Mouse (Mus musculus) neural tube, embryonic 15.5 days (tissue): ENCODE results near the gene Sorcs1. TPM values are rescaled to one million over a fixed set of nuclear protein-coding genes. Genes with fewer than 3 reads are reported as not detected.

ENCODE experiments used
- ATAC-seq: fragments of 200-750 bp; cut with Nextera tagmentation; 2 replicates; pipeline ENCODE4 v1.8.0; 2017; ENCODE audit warnings: mild to moderate bottlenecking, moderate TSS enrichment, moderate library complexity; ENCODE audit not compliant: low FRiP score
- H3K27ac ChIP-seq: fragments of 300-500 bp; sonication (generic); replicated peaks from 2 replicates; pipeline ENCODE4 v1.5.1; 2015; ENCODE audit warnings: mild to moderate bottlenecking, inconsistent platforms
- H3K27me3 ChIP-seq: fragments of 300-500 bp; sonication (generic); replicated peaks from 2 replicates; pipeline ENCODE4 v1.6.1; 2015; ENCODE audit warnings: inconsistent platforms
- H3K36me3 ChIP-seq: fragments of 300-500 bp; sonication (generic); 2 replicates; pipeline ENCODE4 v1.6.1; 2015; ENCODE audit warnings: inconsistent platforms
- H3K4me1 ChIP-seq: fragments of 300-500 bp; sonication (generic); 2 replicates; pipeline ENCODE4 v1.6.1; 2015; ENCODE audit warnings: inconsistent platforms
- H3K4me2 ChIP-seq: fragments of 300-500 bp; sonication (generic); 2 replicates; pipeline ENCODE4 v1.6.1; 2015; ENCODE audit warnings: inconsistent platforms, mild to moderate bottlenecking, moderate library complexity
- H3K4me3 ChIP-seq: fragments of 300-500 bp; sonication (generic); replicated peaks from 2 replicates; pipeline ENCODE4 v1.5.1; 2015; ENCODE audit warnings: mild to moderate bottlenecking, inconsistent platforms
- H3K9ac ChIP-seq: fragments of 300-500 bp; sonication (generic); replicated peaks from 2 replicates; pipeline ENCODE4 v1.6.1; 2015; ENCODE audit warnings: mild to moderate bottlenecking, inconsistent platforms
- H3K9me3 ChIP-seq: fragments of 300-500 bp; sonication (generic); replicated peaks from 2 replicates; pipeline ENCODE4 v1.6.1; 2016; ENCODE audit warnings: inconsistent platforms
- WGBS: fragments of 180-500 bp; shearing (Covaris S2); methylation state at CpG from one replicate; pipeline ENCODE4 v1.1.7; 2015; ENCODE audit warnings: mixed read lengths; 5-methylcytosine and 5-hydroxymethylcytosine counted together
- polyA plus RNA-seq: library from polyadenylated mRNA; unstranded; fragments of >200 nt; fragmentation: Nextera tagmentation; extraction: Ambion mirVana; gene quantifications from 2 replicates; pipeline ENCODE4 v1.2.1, GENCODE M21; 2015

Sorcs1 gene
- polyA plus RNA-seq, 1 experiment from 2014 or later, result 20.9 TPM

DNA sequence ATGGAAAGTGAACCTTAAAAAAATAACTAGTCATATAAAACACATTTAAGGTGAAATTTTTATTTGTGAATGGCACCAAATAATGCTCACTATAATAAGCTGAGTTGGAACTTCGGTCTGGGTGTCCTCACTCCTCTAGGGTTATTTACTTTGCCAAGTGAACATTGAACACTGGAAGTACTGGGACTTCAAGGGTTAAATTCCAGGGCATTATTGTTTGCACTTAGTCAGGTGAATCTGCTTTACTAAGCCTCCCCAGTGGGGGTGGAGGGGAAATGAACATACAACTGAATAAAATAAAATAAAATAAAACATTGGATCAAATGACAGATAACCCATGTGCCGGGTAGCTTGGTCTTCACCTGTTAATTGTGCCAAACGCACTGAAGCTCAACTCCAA is 347.3 kb downstream of the Sorcs1 start:
- no peak for ATAC-seq
- no peak overlapping the region for H3K4me2 ChIP-seq
- no peaks in the 10 kb centered on the region for H3K27me3 ChIP-seq
- 90% methylated on average over 3 of the region's 3 CpGs for WGBS
- H3K4me1 ChIP-seq, result no peaks in the 10 kb centered on the region
- H3K27ac ChIP-seq, result no peak overlapping the region
- no peaks in the 10 kb centered on the region for H3K36me3 ChIP-seq
- H3K9me3 ChIP-seq, result no peaks in the 10 kb centered on the region
- no peak overlapping the region for H3K4me3 ChIP-seq
- no peak overlapping the region for H3K9ac ChIP-seq

DNA sequence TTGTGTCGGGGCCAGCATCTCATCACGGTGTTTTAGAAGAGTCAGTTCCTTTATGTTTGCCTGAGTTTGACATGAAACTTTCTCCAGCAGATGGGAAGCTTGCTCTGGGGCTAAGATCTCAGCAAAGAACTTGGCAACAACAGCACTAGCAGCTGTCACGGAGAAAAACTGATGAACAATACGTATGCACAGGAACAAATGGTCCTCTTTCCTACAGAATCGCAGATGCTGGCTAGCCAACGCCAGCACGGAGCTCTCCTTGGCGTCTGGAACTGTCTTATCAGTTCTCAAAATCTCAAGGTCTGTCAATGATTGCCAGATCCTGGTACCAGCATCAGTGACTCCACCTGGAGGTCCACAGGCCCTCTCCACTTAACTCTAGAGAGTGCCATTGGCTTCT is 350.6 kb downstream of the Sorcs1 start:
- no peak for ATAC-seq
- WGBS, result 80% methylated on average over 8 of the region's 8 CpGs
- H3K4me3 ChIP-seq, result no peak overlapping the region
- 0 out of 2 replicates have a peak, but pooled peaks cover 5% of the 10 kb centered on the region for H3K4me1 ChIP-seq
- H3K9me3 ChIP-seq, result no peaks in the 10 kb centered on the region
- H3K27ac ChIP-seq, result no peak overlapping the region
- no peak overlapping the region for H3K9ac ChIP-seq
- no peaks in the 10 kb centered on the region for H3K36me3 ChIP-seq
- no peak overlapping the region for H3K4me2 ChIP-seq
- H3K27me3 ChIP-seq, result no peaks in the 10 kb centered on the region

DNA sequence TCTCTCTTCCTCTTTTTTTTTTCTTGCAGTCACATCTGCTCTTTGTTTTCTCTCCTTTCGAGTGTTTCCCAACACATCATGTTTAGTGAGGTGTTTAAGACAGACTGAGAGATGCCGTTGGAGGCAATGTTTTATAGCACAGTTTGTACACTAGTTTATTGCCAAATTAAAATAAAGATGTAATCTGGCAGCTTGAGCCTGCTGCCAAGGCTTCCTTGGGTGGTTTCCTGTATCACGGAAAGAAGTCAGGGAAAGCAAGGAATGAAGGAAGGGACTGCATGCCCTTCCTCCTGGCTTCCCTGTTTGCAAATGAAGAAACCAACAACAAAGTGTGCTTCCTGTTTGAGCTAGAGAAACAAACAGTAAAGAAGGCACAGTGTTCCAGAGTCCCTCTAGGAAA is 352.3 kb downstream of the Sorcs1 start:
- WGBS, result 40% methylated on average over 3 of the region's 3 CpGs

DNA sequence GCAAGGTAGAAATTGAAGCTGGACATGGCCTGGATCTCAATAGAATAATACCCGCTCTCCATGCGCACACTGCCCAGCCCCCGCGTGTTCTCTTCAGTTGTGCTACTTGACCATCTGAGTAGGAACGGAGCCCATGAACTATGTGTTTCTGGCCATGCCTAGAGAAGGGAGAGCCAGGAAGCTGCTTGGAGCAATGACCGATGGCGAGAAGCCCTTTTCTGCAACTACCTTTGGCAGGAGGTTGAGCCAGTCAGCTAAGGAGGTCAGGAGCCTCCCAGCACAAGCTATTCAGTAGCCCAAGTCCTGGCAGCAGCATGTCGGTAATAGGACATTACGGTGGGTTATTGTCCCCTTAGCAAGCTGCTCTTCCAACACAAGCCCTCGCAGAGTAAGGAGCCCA is 352.8 kb downstream of the Sorcs1 start:
- Histone ChIP-seq H3K4me2 (no peak overlapping the region), H3K27ac (no peak overlapping the region), H3K9ac (no peak overlapping the region), H3K36me3 (no peaks in the 10 kb centered on the region), H3K27me3 (no peaks in the 10 kb centered on the region), H3K9me3 (no peaks in the 10 kb centered on the region), H3K4me3 (no peak overlapping the region), H3K4me1 (0 out of 2 replicates have a peak, but pooled peaks cover 5% of the 10 kb centered on the region)
- ATAC-seq, result no peak
- 88% methylated on average over 10 of the region's 10 CpGs for WGBS

More for the DNA sequence above, 352.3 kb downstream of the Sorcs1 start:
- Histone ChIP-seq H3K27me3 (no peaks in the 10 kb centered on the region), H3K4me1 (0 out of 2 replicates have a peak, but pooled peaks cover 5% of the 10 kb centered on the region), H3K9me3 (no peaks in the 10 kb centered on the region), H3K36me3 (no peaks in the 10 kb centered on the region), H3K4me3 (no peak overlapping the region), H3K4me2 (no peak overlapping the region), H3K9ac (no peak overlapping the region), H3K27ac (no peak overlapping the region)
- ATAC-seq, result no peak

DNA sequence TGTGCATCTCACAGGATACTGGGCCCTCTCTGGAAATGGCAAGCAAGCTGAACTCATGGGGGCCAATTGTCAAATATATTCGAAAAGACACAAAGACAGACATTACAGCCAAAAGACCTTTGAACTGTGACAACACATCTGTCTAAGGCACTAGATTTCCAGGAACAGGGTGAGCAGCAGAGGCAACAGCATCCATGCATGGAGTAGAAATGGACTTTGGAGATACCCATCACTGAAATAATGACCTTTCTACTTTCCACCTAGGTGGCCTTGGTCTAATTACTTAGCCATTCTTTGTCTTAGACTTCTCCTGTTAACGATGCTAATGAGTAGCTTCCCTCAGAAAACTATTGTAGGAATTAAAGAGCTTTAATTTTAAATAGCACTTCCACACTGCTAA is 371.4 kb downstream of the Sorcs1 start:
- Histone ChIP-seq H3K9ac (no peak overlapping the region), H3K27me3 (no peaks in the 10 kb centered on the region), H3K27ac (no peak overlapping the region), H3K9me3 (no peaks in the 10 kb centered on the region), H3K4me1 (no peaks in the 10 kb centered on the region), H3K36me3 (no peaks in the 10 kb centered on the region), H3K4me3 (no peak overlapping the region), H3K4me2 (no peak overlapping the region)
- 83% methylated on average over 2 of the region's 2 CpGs for WGBS
- ATAC-seq, result no peak

DNA sequence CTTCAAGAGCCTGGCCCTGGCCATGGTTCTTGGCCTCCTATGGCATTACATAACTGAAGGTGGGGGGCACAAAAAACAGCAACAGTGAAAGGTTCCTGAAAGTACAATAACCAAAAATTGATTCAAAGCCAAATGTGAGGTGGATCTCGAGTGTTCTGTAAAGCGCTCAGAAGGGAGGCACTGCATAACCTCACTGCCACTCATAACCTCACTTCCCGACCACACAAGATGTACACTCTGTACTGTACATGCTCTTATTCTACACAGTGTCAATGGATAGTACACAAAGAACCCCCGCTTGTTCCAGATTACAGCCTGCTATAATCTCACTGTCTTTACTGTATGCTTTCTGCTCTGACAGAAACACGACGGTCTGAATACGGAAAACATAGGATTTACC is 384.2 kb downstream of the Sorcs1 start:
- WGBS, result 90% methylated on average over 7 of the region's 7 CpGs
- Histone ChIP-seq H3K27me3 (no peaks in the 10 kb centered on the region), H3K4me2 (no peak overlapping the region), H3K36me3 (no peaks in the 10 kb centered on the region), H3K4me3 (no peak overlapping the region), H3K9me3 (no peaks in the 10 kb centered on the region), H3K27ac (no peak overlapping the region), H3K9ac (no peak overlapping the region), H3K4me1 (0 out of 2 replicates have a peak, but pooled peaks cover 4% of the 10 kb centered on the region)
- no peak for ATAC-seq

DNA sequence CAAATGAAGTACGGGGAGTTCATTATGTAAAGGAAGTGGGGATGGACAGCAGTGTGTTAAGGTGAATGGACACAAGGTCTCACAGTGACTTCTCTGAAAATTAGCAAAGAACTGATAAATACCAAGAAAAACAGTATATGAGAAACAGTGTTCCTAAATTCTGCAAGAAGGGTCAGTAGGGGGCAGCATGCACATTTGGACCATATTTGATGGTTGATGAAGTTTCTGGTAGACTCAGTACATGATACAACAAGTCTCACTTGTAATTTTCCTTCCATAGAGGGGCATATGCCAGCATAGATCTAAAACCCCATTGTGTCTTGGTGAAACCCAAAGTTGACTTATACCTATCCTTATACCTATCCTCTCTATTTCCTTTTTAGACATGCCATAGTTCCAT is 414.0 kb downstream of the Sorcs1 start:
- H3K36me3 ChIP-seq, result no peaks in the 10 kb centered on the region
- WGBS, result 89% methylated on average over 1 of the region's 1 CpGs
- H3K4me3 ChIP-seq, result no peak overlapping the region
- H3K27ac ChIP-seq, result no peak overlapping the region
- no peak overlapping the region for H3K9ac ChIP-seq
- H3K27me3 ChIP-seq, result no peaks in the 10 kb centered on the region
- no peaks in the 10 kb centered on the region for H3K9me3 ChIP-seq
- ATAC-seq, result no peak
- H3K4me1 ChIP-seq, result no peaks in the 10 kb centered on the region
- no peak overlapping the region for H3K4me2 ChIP-seq

DNA sequence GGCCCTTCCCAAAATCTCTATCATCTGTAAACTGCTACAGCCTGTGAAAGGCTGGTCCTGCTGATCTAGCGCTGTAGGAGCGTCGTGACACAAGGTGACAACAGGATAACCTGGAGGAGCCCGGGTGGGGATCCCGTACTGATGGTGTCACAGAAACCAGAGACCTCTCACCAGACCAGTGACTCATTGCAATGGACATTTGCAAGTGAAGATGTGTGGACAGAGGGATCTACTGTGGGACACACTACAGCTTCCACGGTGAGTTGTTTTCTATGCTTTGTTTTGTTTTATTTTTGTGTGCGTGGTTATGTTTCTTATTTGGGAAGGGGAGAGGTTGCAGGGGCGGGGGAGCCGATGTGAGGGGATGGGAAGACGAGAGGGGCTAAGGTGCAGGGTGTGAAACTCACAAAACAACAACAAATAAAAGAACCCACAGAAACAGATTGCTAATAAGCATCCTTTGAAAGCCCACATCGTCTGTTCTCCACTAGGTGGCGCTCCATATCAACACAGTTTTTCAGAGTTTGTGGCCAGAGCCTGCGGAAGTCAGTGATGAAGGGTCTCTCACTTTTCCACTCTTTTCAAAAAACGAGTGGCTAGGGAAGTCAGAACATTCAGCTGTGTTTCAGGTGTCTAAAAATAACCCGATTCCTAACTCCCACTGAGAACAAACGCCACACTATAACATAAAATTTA is 419.6 kb downstream of the Sorcs1 start:
- no peaks in the 10 kb centered on the region for H3K4me1 ChIP-seq
- 44% methylated on average over 16 of the region's 16 CpGs for whole genome bisulfite sequencing
- H3K9ac ChIP-seq, result no peak overlapping the region
- no peak for ATAC-seq
- no peaks in the 10 kb centered on the region for H3K27me3 ChIP-seq
- no peaks in the 10 kb centered on the region for H3K36me3 ChIP-seq
- H3K4me2 ChIP-seq, result no peak overlapping the region
- H3K4me3 ChIP-seq, result no peak overlapping the region
- no peaks in the 10 kb centered on the region for H3K9me3 ChIP-seq
- no peak overlapping the region for H3K27ac ChIP-seq

DNA sequence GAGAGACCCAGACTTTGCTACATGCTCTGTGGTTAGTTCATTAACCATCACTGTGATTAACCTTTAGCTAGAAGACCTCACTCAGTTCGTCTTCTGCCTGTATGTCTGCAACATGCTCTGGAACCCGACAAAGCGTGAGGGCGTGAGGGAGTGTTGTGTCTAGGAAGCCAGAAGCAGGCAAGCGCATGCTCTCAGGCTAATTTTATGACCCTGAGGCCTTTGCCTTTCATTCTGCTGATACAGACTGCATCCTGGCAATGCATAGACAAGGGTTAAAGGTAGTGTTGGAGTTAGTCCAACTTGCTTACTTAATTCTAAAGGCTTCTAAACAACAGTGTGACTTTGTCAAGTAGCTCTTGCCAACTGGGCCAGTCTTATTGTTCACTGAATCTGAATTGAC is 458.0 kb downstream of the Sorcs1 start:
- Histone ChIP-seq H3K4me3 (no peak overlapping the region), H3K4me2 (no peak overlapping the region), H3K27ac (no peak overlapping the region), H3K27me3 (no peaks in the 10 kb centered on the region), H3K9me3 (no peaks in the 10 kb centered on the region), H3K9ac (no peak overlapping the region), H3K4me1 (peaks cover 5% of the 10 kb centered on the region; the same call in 1 of the 2 replicates), H3K36me3 (no peaks in the 10 kb centered on the region)
- WGBS, result 50% methylated on average over 5 of the region's 5 CpGs
- ATAC-seq, result 0 out of 2 replicates have a peak, but pooled peaks have one; percentile 21

DNA sequence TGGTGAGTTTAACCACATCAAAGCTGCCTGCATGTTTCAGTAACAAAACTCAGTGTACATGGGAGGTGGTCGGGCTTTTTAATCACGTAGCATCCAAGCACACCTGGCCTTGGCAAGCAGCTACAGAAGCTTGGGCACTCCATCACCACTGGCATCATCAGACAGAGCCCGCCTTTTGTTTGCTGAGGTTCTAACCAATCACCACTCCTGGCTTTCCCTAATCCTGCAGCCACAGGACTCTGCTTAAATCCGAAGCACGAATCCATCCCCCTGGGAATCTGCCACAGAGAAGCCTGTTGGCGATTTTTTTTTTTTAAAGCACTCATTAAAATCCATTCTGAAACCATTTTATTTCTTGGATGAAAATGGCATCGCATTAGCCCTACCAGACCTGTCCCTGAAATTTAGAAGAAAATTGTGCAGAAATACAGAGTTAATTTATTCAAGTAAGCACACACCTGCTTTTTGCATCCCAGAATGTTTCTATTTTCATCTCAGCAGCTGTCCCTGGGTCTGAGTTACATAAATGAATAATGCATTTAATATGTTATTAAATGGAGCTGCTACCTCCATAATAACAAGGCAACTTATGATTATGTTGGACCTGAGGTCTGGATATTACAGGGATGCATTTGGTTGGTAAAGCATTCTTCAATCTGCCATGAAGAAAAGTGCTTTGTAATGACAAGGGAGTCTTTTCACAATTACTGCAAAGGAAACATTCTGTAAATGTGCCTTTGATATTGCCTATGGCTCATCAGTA is 463.8 kb downstream of the Sorcs1 start:
- 27% methylated on average over 7 of the region's 7 CpGs for WGBS
- Histone ChIP-seq H3K27me3 (no peaks in the 10 kb centered on the region), H3K27ac (peak overlapping the region; percentile 18; the same call in 1 of the 2 replicates), H3K9me3 (no peaks in the 10 kb centered on the region), H3K36me3 (no peaks in the 10 kb centered on the region), H3K4me2 (peak overlapping the region; percentile 29), H3K4me3 (no peak overlapping the region), H3K4me1 (peaks cover 12% of the 10 kb centered on the region), H3K9ac (no peak overlapping the region)
- ATAC-seq, result peak; percentile 75

DNA sequence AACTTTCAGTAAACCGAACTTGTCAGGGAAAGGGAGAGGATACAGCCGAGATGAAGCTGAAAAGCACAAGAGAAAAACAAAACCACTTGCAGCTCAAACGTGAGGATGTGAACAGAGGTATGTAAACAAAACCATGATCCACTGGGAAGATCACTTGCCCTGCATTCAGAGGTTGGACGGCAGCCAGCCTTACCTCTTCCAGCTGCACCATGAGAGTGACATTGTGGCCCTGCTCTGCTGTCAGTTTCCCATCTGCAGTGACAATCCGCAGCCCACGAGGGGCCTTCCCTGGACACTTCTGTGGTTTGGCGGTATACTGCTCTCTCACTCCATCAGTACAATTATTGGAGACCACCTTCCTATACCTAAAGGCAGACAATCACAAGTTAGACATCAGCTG is 468.0 kb downstream of the Sorcs1 start:
- Histone ChIP-seq H3K9ac (no peak overlapping the region), H3K36me3 (no peaks in the 10 kb centered on the region), H3K4me1 (peaks cover 12% of the 10 kb centered on the region), H3K4me2 (no peak overlapping the region), H3K27ac (no peak overlapping the region), H3K9me3 (no peaks in the 10 kb centered on the region), H3K27me3 (no peaks in the 10 kb centered on the region), H3K4me3 (no peak overlapping the region)
- no peak for ATAC-seq
- 45% methylated on average over 7 of the region's 7 CpGs for WGBS

DNA sequence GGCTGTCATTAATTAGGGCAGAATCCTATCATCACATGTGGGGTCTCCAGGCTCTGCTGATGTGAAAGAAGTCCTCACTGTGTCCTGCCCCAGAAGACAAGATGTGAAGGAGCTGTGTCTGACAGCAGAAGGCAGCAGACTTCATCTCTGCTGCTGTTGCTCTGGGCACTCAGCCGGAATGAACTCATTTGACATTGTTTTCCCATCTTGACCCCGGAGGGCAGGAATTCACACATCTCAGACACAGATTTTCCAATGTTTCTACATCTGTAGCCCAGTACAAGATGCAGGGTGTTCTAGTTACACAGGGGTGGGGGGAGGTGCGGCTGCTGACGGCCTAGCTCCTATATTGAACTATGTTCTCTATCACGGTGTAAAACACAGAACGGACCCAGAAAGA is 474.1 kb downstream of the Sorcs1 start:
- Histone ChIP-seq H3K27ac (no peak overlapping the region), H3K36me3 (no peaks in the 10 kb centered on the region), H3K4me1 (no peaks in the 10 kb centered on the region), H3K4me3 (no peak overlapping the region), H3K4me2 (no peak overlapping the region), H3K9me3 (no peaks in the 10 kb centered on the region), H3K27me3 (no peaks in the 10 kb centered on the region), H3K9ac (no peak overlapping the region)
- no peak for ATAC-seq
- WGBS, result 78% methylated on average over 6 of the region's 6 CpGs
